Mouse (Mus musculus): ENCODE results near the gene Akap8. TPM values are rescaled to one million over a fixed set of nuclear protein-coding genes. Genes with fewer than 3 reads are reported as not detected.

Akap8 gene
- total RNA-seq, 1 experiment = 156 TPM

- TF ChIP-seq MAFK (IDR thresholded peaks at IDR 0.05; ENCODE audit: insufficient read depth, low read depth, low read length) (no peak), CHD2 (IDR thresholded peaks at IDR 0.05; ENCODE audit: low read depth, low read length) (no peak), ZC3H11A (IDR thresholded peaks at IDR 0.05; ENCODE audit: borderline replicate concordance, low read depth, low read length) (no peak), HCFC1 (IDR thresholded peaks at IDR 0.05; ENCODE audit: borderline replicate concordance, insufficient read depth, low read length) (no peak), ZNF384 (IDR thresholded peaks at IDR 0.05; ENCODE audit: low read depth, low read length) (no peak; the same call in 1 of the 2 replicates)
Observed at GRCm38 (mm10) chr17:32295901-32296300, 25.1 kb downstream of the Akap8 start.

GRCm38 (mm10) chr17:32295160-32295559 is 25.9 kb downstream of the Akap8 start:
- no peak for TF ChIP-seq ZC3H11A (IDR thresholded peaks at IDR 0.05; ENCODE audit: borderline replicate concordance, low read depth, low read length)
- peak; percentile 100 for TF ChIP-seq MAFK (IDR thresholded peaks at IDR 0.05; ENCODE audit: insufficient read depth, low read depth, low read length)
- H3K36me3 ChIP-seq (ENCODE audit: control insufficient read depth, insufficient read depth, low read length, poor library complexity, severe bottlenecking) = no peaks in the 10 kb centered on the region
- H3K4me3 ChIP-seq (ENCODE audit: insufficient read depth in 1 of 2, low read depth in 1 of 2, low read length in 2 of 2, poor library complexity in 1 of 2, severe bottlenecking in 1 of 2) = no peak overlapping the region
- H3K27ac ChIP-seq (ENCODE audit: insufficient read depth, low read depth, low read length, poor library complexity, severe bottlenecking) = no peak overlapping the region
- in situ Hi-C loops (cut with MboI; ENCODE audit: low sequenced_read_pairs in 2 of 2, unreplicated experiment in 2 of 2) = no loop called here
- H3K9me3 ChIP-seq (ENCODE audit: control insufficient read depth, insufficient read depth, low read depth, low read length) = no peaks in the 10 kb centered on the region
- peaks cover 2 to 8% of the 10 kb centered on the region in 2 experiments; a peak in 3 of 4 replicates for H3K4me1 ChIP-seq (ENCODE audit: control insufficient read depth in 2 of 2, insufficient read depth in 2 of 2, low read length in 2 of 2, poor library complexity in 1 of 2)
- DNase-seq (ENCODE audit: low read depth, low spot score) = no peak
- H3K9ac ChIP-seq (ENCODE audit: insufficient read depth, low read depth, low read length, poor library complexity, severe bottlenecking) = no peak overlapping the region

More at GRCm38 (mm10) chr17:32295901-32296300, 25.1 kb downstream of the Akap8 start:
- DNase-seq (ENCODE audit: low read depth, low spot score) = peak; percentile 80
- Histone ChIP-seq H3K4me3 (ENCODE audit: insufficient read depth in 1 of 2, low read depth in 1 of 2, low read length in 2 of 2, poor library complexity in 1 of 2, severe bottlenecking in 1 of 2) (no peak overlapping the region), H3K9me3 (ENCODE audit: control insufficient read depth, insufficient read depth, low read depth, low read length) (no peaks in the 10 kb centered on the region), H3K27ac (ENCODE audit: insufficient read depth, low read depth, low read length, poor library complexity, severe bottlenecking) (peak overlapping the region; percentile 74; the same call in 1 of the 2 replicates), H3K9ac (ENCODE audit: insufficient read depth, low read depth, low read length, poor library complexity, severe bottlenecking) (no peak overlapping the region; the same call in 1 of the 2 replicates), H3K36me3 (ENCODE audit: control insufficient read depth, insufficient read depth, low read length, poor library complexity, severe bottlenecking) (no peaks in the 10 kb centered on the region), H3K4me1 (ENCODE audit: control insufficient read depth in 2 of 2, insufficient read depth in 2 of 2, low read length in 2 of 2, poor library complexity in 1 of 2) (peaks cover 2 to 8% of the 10 kb centered on the region in 2 experiments; a peak in 3 of 4 replicates)
- in situ Hi-C loops (cut with MboI; ENCODE audit: low sequenced_read_pairs in 2 of 2, unreplicated experiment in 2 of 2) = no loop called here

DNA sequence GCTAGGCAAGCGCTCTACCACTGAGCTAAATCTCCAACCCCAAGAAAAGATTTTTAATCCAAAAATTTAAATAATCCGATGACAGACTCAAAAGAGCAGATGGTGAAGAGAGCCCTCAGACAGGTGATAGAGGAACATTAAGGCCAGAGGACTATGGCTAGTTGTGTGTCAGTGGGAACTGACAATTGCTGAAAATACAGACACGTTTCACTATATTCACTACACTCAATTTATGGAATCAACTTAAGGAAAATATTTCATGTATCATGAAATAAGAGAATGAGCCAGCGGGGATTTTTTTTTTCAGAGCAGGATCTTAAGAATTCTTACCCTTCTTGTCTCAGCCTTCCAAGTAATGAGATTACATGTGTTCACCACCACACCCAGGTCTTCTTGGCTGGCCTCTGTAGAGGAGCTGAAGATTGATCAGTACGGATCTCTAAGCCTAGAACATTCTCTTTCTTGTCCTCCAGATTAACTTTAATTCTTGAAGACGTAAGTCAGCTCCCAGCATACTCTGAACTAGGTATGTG is 35.8 kb downstream of the Akap8 start:
- H3K4me3 ChIP-seq (ENCODE audit: insufficient read depth in 1 of 2, low read depth in 1 of 2, low read length in 2 of 2, poor library complexity in 1 of 2, severe bottlenecking in 1 of 2) = peak overlapping the region; percentile 98 to 99
- no peaks in the 10 kb centered on the region for H3K9me3 ChIP-seq (ENCODE audit: control insufficient read depth, insufficient read depth, low read depth, low read length)
- H3K9ac ChIP-seq (ENCODE audit: insufficient read depth, low read depth, low read length, poor library complexity, severe bottlenecking) = peak overlapping the region; percentile 100; the same call in 1 of the 2 replicates
- no peak for DNase-seq (ENCODE audit: low read depth, low spot score)
- H3K27ac ChIP-seq (ENCODE audit: insufficient read depth, low read depth, low read length, poor library complexity, severe bottlenecking) = peak overlapping the region; percentile 76; the same call in 1 of the 2 replicates
- no peaks in the 10 kb centered on the region for H3K36me3 ChIP-seq (ENCODE audit: control insufficient read depth, insufficient read depth, low read length, poor library complexity, severe bottlenecking)
- peaks cover 3 to 14% of the 10 kb centered on the region in 2 experiments; a peak in 2 of 4 replicates for H3K4me1 ChIP-seq (ENCODE audit: control insufficient read depth in 2 of 2, insufficient read depth in 2 of 2, low read length in 2 of 2, poor library complexity in 1 of 2)
- TF ChIP-seq CHD2 (IDR thresholded peaks at IDR 0.05; ENCODE audit: low read depth, low read length) = no peak
- TF ChIP-seq HCFC1 (IDR thresholded peaks at IDR 0.05; ENCODE audit: borderline replicate concordance, insufficient read depth, low read length) = no peak
- TF ChIP-seq ZC3H11A (IDR thresholded peaks at IDR 0.05; ENCODE audit: borderline replicate concordance, low read depth, low read length) = no peak
- TF ChIP-seq ZNF384 (IDR thresholded peaks at IDR 0.05; ENCODE audit: low read depth, low read length) = no peak
- TF ChIP-seq MAFK (IDR thresholded peaks at IDR 0.05; ENCODE audit: insufficient read depth, low read depth, low read length) = no peak
- in situ Hi-C loops (cut with MboI; ENCODE audit: low sequenced_read_pairs in 2 of 2, unreplicated experiment in 2 of 2) = no loop called here

DNA sequence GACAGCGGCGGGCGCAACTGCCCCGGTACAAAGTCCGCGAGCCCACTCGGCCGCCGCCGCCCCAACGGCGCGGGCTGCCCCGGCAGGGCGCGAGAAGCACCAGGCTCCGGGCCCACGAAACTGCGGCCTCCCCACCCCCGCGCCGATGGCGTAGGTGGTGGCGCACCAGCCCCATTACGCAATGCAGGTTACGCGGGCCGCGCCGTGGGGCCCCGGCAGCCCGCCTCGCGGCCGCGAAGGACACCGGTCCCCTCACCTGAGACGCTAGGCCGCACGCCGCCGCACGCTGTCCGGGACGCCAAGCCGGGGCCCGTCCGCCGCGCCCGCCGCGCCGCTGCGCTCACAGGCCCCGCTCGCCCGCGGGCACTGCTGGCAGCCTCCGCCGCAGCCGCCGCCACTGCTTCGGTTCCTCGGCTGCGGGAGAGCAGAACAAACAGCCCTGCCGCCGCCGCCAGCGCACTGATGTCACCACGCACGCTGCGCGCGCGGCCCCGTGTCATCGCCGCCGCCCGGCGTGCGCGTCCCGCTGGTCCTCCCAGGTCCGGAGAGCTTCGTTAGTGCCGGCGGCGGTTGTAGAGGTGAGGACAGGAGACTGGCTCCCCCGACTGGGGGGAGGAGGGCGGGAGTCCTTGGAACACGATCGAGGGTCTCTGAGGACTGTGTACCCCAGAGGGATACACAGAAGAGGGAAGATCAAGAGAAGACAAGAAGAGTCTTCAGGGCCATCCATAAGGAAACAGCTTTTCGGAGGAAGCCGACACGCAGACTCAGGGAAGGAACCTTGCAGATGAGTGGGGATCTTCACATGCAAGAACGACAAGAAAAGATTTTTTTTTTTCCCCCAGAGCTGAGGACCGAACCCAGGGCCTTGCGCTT is 36.5 kb downstream of the Akap8 start, which contains the start of gene Brd4:
Gene Brd4, minus strand, starts transcription at position 461 of the 876 bp plus-strand sequence.
- Histone ChIP-seq H3K9me3 (ENCODE audit: control insufficient read depth, insufficient read depth, low read depth, low read length) (no peaks in the 10 kb centered on the region), H3K4me3 (ENCODE audit: insufficient read depth in 1 of 2, low read depth in 1 of 2, low read length in 2 of 2, poor library complexity in 1 of 2, severe bottlenecking in 1 of 2) (peak within 1 kb of the TSS; percentile 98 to 99), H3K36me3 (ENCODE audit: control insufficient read depth, insufficient read depth, low read length, poor library complexity, severe bottlenecking) (no peaks in the 10 kb centered on the region), H3K27ac (ENCODE audit: insufficient read depth, low read depth, low read length, poor library complexity, severe bottlenecking) (peak within 1 kb of the TSS; percentile 99), H3K4me1 (ENCODE audit: control insufficient read depth in 2 of 2, insufficient read depth in 2 of 2, low read length in 2 of 2, poor library complexity in 1 of 2) (peaks cover 7 to 14% of the 10 kb centered on the region in 2 experiments; a peak in 3 of 4 replicates), H3K9ac (ENCODE audit: insufficient read depth, low read depth, low read length, poor library complexity, severe bottlenecking) (peak within 1 kb of the TSS; percentile 100)
- no peak for TF ChIP-seq ZC3H11A (IDR thresholded peaks at IDR 0.05; ENCODE audit: borderline replicate concordance, low read depth, low read length)
- 0 out of 2 replicates have a peak, but pooled peaks have one; percentile 28 for TF ChIP-seq HCFC1 (IDR thresholded peaks at IDR 0.05; ENCODE audit: borderline replicate concordance, insufficient read depth, low read length)
- in situ Hi-C loops (cut with MboI; ENCODE audit: low sequenced_read_pairs in 2 of 2, unreplicated experiment in 2 of 2) = no loop called here
- peak; percentile 79 for DNase-seq (ENCODE audit: low read depth, low spot score)
